Mouse (Mus musculus): ENCODE measurements around the gene Rab25.

Rab25 gene

GRCm38 (mm10) chr3:88542486-88542885 is 5.6 kb downstream of the Rab25 start:
- CTCF ChIA-PET, result interaction anchor here (0.5 kb wide), 1 partner anchor 60 kb away, joined by 5 read pairs; no protein-coding TSS in a partner anchor

GRCm38 (mm10) chr3:88541622-88542401 is 6.3 kb downstream of the Rab25 start:
- CTCF ChIA-PET, result interaction anchor here (0.5 kb wide), 1 partner anchor 60 kb away, joined by 5 read pairs; no protein-coding TSS in a partner anchor

- CTCF ChIA-PET, result no interaction called here
Measured at GRCm38 (mm10) chr3:88540085-88540484, 8.0 kb downstream of the Rab25 start.

GRCm38 (mm10) chr3:88539397-88539796 is 8.7 kb downstream of the Rab25 start:
- CTCF ChIA-PET, result no interaction called here

- CTCF ChIA-PET, result no interaction called here
Measured at GRCm38 (mm10) chr3:88538271-88539145, 9.6 kb downstream of the Rab25 start.

- CTCF ChIA-PET, result no interaction called here
Measured at GRCm38 (mm10) chr3:88537146-88537545, 11.0 kb downstream of the Rab25 start.

- CTCF ChIA-PET, result interaction anchor here (0.5 kb wide), 1 partner anchor 550 kb away, joined by 3 read pairs; no protein-coding TSS in a partner anchor
Measured at GRCm38 (mm10) chr3:88536103-88536930, 11.8 kb downstream of the Rab25 start.

GRCm38 (mm10) chr3:88535527-88535926 is 12.6 kb downstream of the Rab25 start:
- CTCF ChIA-PET, result interaction anchor here (0.5 kb wide), 1 partner anchor 549 kb away, joined by 3 read pairs; no protein-coding TSS in a partner anchor

GRCm38 (mm10) chr3:88535005-88535404 is 13.1 kb downstream of the Rab25 start:
- CTCF ChIA-PET, result no interaction called here

- CTCF ChIA-PET, result interaction anchor here (0.6 kb wide), 1 partner anchor 25 kb away, joined by 4 read pairs; no protein-coding TSS in a partner anchor
Measured at GRCm38 (mm10) chr3:88533706-88534105, 14.4 kb downstream of the Rab25 start.

- CTCF ChIA-PET, result interaction anchor here (0.6 kb wide), 1 partner anchor 24 kb away, joined by 4 read pairs; no protein-coding TSS in a partner anchor
Measured at GRCm38 (mm10) chr3:88532689-88533511, 15.2 kb downstream of the Rab25 start.

GRCm38 (mm10) chr3:88532299-88532674 is 15.8 kb downstream of the Rab25 start, which contains the start of gene Mex3a:
TSS of gene Mex3a (plus strand) at chr3:88532395.
- CTCF ChIA-PET, result interaction anchor here (0.5 to 0.7 kb wide), 4 partner anchors 11 to 126 kb away, joined by 3 to 8 read pairs (median 4); partner anchors contain the start of genes Sema4a and Slc25a44

- CTCF ChIA-PET, result interaction anchor here (0.5 to 0.7 kb wide), 5 partner anchors 12 to 255 kb away, joined by 3 to 8 read pairs (median 3); partner anchors contain the start of genes Sema4a and Slc25a44
Measured at GRCm38 (mm10) chr3:88531348-88532298, 16.5 kb downstream of the Rab25 start.

GRCm38 (mm10) chr3:88530082-88530864 is 17.8 kb downstream of the Rab25 start:
- CTCF ChIA-PET, result interaction anchor here (0.6 to 0.7 kb wide), 2 partner anchors 8 to 11 kb away, joined by 3 to 7 read pairs; no protein-coding TSS in a partner anchor

GRCm38 (mm10) chr3:88529204-88530000 is 18.7 kb downstream of the Rab25 start:
- CTCF ChIA-PET, result no interaction called here

GRCm38 (mm10) chr3:88528646-88529045 is 19.5 kb downstream of the Rab25 start:
- CTCF ChIA-PET, result interaction anchor here (0.7 kb wide), 1 partner anchor 42 kb away, joined by 10 read pairs; no protein-coding TSS in a partner anchor

GRCm38 (mm10) chr3:88527565-88527964 is 20.5 kb downstream of the Rab25 start:
- CTCF ChIA-PET, result no interaction called here

Data from spleen, embryonic (tissue).